Comparison of ENCODE assay signal across 10 mouse cellular contexts in genomic region chr10:59924305-59924704, GRCm38 (mm10). TPM values are rescaled to one million over a fixed set of nuclear protein-coding genes. Genes with fewer than 3 reads are reported as not detected.
DNase-seq lines count a peak whose midpoint lies in the region; ATAC-seq lines count a peak whose summit lies in the region.
"Had no signal": no experiment of that assay in that cellular context is flagged by ENCODE, and none has a peak within 500 bp of the region (broad histone marks: within the 10 kb centered on the region; RNA-seq: fewer than 3 reads in every experiment).

No protein-coding gene starts in this region.

- no peaks in the 10 kb centered on the region for H3K9me3 ChIP-seq in forebrain, embryonic 10.5 days
- H3K9me3 ChIP-seq in forebrain, embryonic 16.5 days (ENCODE audit: control insufficient read depth, low read length): no peaks in the 10 kb centered on the region
- H3K9me3 ChIP-seq in intestine, embryonic 15.5 days: no peaks in the 10 kb centered on the region

- H3K4me1 ChIP-seq in forebrain, embryonic 10.5 days: peaks cover 44% of the 10 kb centered on the region
- peaks cover 18% of the 10 kb centered on the region for H3K4me1 ChIP-seq in forebrain, embryonic 16.5 days (replicated peaks; ENCODE audit: control insufficient read depth, insufficient read depth, low read length)
- H3K4me1 ChIP-seq in intestine, embryonic 15.5 days (replicated peaks): peaks cover 32% of the 10 kb centered on the region

- intact Hi-C loops in left cerebral cortex, postnatal 14 days (cut with DNase I): no loop called here

- H3K4me3 ChIP-seq in forebrain, embryonic 10.5 days: no peak overlapping the region
- no peak overlapping the region for H3K4me3 ChIP-seq in forebrain, embryonic 16.5 days (replicated peaks; ENCODE audit: low read length)
- no peak overlapping the region for H3K4me3 ChIP-seq in intestine, embryonic 15.5 days (replicated peaks)

- no peak overlapping the region for H3K9ac ChIP-seq in forebrain, embryonic 16.5 days (replicated peaks; ENCODE audit: low read depth, low read length)
- no peak overlapping the region for H3K9ac ChIP-seq in intestine, embryonic 15.5 days
- H3K9ac ChIP-seq: lung, embryonic 14.5 days had no signal

- WGBS in forebrain, embryonic 10.5 days: 21% methylated on average over 3 of the region's 3 CpGs
- 18% methylated on average over 3 of the region's 3 CpGs for WGBS in forebrain, embryonic 16.5 days
- WGBS in intestine, embryonic 15.5 days: 43% methylated on average over 3 of the region's 3 CpGs

- H3K27me3 ChIP-seq in forebrain, embryonic 10.5 days (ENCODE audit: poor library complexity, severe bottlenecking): peaks cover 25% of the 10 kb centered on the region
- H3K27me3 ChIP-seq in forebrain, embryonic 16.5 days (replicated peaks; ENCODE audit: control insufficient read depth, insufficient read depth, low read length): no peaks in the 10 kb centered on the region
- H3K27me3 ChIP-seq in intestine, embryonic 15.5 days (replicated peaks): no peaks in the 10 kb centered on the region

- no peak overlapping the region for H3K4me2 ChIP-seq in forebrain, embryonic 16.5 days (ENCODE audit: low read length)
- H3K4me2 ChIP-seq in intestine, embryonic 15.5 days (replicated peaks): no peak overlapping the region
- H3K4me2 ChIP-seq: lung, embryonic 14.5 days had no signal

- H3K36me3 ChIP-seq in forebrain, embryonic 10.5 days (replicated peaks): no peaks in the 10 kb centered on the region
- H3K36me3 ChIP-seq in forebrain, embryonic 16.5 days (ENCODE audit: control insufficient read depth, insufficient read depth): no peaks in the 10 kb centered on the region
- H3K36me3 ChIP-seq in intestine, embryonic 15.5 days: no peaks in the 10 kb centered on the region

- ATAC-seq in forebrain, embryonic 16.5 days: no peak
- peak; percentile 81 for ATAC-seq in granulocyte monocyte progenitor cell, adult 5-6 weeks (replicated peaks; ENCODE audit: poor library complexity, severe bottlenecking)
- no peak for ATAC-seq in intestine, embryonic 15.5 days

- 0 out of 2 replicates have a peak overlapping the region, but pooled peaks have one; percentile 25 for H3K27ac ChIP-seq in forebrain, embryonic 10.5 days
- no peak overlapping the region for H3K27ac ChIP-seq in forebrain, embryonic 16.5 days (ENCODE audit: low read length)
- H3K27ac ChIP-seq in intestine, embryonic 15.5 days: no peak overlapping the region

- DNase-seq in forebrain, embryonic 10.5 days (ENCODE audit: extremely low spot score, low spot score): no peak
- DNase-seq in left cerebral cortex, postnatal 14 days (ENCODE audit: low spot score in 2 of 2): peak; percentile 54 to 57
- DNase-seq in left cerebral cortex, adult 18-20 months (ENCODE audit: low spot score in 2 of 2): no peak
- DNase-seq in MEL-GATA-1-ER (ENCODE audit: extremely low read depth, low read depth): peak; percentile 56
- no peak for DNase-seq in T-cell, adult 2 months (ENCODE audit: low spot score)
- DNase-seq: kidney, adult 2 months; lung, embryonic 14.5 days had no signal

RNA-seq across cellular contexts. Expression of gene Ddit4, which starts 27.3 kb away (rescaled TPM):
- 32.7 and 35.3 TPM in 2 replicates for polyA plus RNA-seq in forebrain, embryonic 10.5 days (2016; fragmentation: Nextera tagmentation; extraction: Ambion mirVana)
- 75.5 and 79.6 TPM in 2 replicates for polyA plus RNA-seq in forebrain, embryonic 16.5 days (2015; fragmentation: Nextera tagmentation; extraction: Ambion mirVana)
- 10 to 100 TPM; 52.5 to 76.3 TPM for total RNA-seq in left cerebral cortex, postnatal 14 days (2021)
- total RNA-seq in left cerebral cortex, adult 18-20 months (2021): 10 to 100 TPM; 35.8 to 41.3 TPM
- 0.49 TPM in 1 of 2 replicates, not detected in the other for total RNA-seq in granulocyte monocyte progenitor cell, adult 5-6 weeks (2014; fragmentation: Nextera tagmentation)
- 2.0 and 2.2 TPM in 2 replicates for total RNA-seq in granulocyte monocyte progenitor cell, adult 5-6 weeks (2017)
- 35.4 and 35.7 TPM in 2 replicates for polyA plus RNA-seq in intestine, embryonic 15.5 days (2015; fragmentation: Nextera tagmentation; extraction: Ambion mirVana)

RNA-seq across cellular contexts. Expression of gene Dnajb12, which starts 44.9 kb away (rescaled TPM):
- polyA plus RNA-seq in forebrain, embryonic 10.5 days (2016; fragmentation: Nextera tagmentation; extraction: Ambion mirVana): 26.2 and 27.9 TPM in 2 replicates
- 18.5 and 21.2 TPM in 2 replicates for polyA plus RNA-seq in forebrain, embryonic 16.5 days (2015; fragmentation: Nextera tagmentation; extraction: Ambion mirVana)
- 10 to 100 TPM; 46.3 to 50.6 TPM for total RNA-seq in left cerebral cortex, postnatal 14 days (2021)
- total RNA-seq in left cerebral cortex, adult 18-20 months (2021): 10 to 100 TPM; 47.3 to 49.6 TPM
- total RNA-seq in granulocyte monocyte progenitor cell, adult 5-6 weeks (2014; fragmentation: Nextera tagmentation): 18.8 and 26.9 TPM in 2 replicates
- 14.3 and 25.0 TPM in 2 replicates for total RNA-seq in granulocyte monocyte progenitor cell, adult 5-6 weeks (2017)
- polyA plus RNA-seq in intestine, embryonic 15.5 days (2015; fragmentation: Nextera tagmentation; extraction: Ambion mirVana): 24.5 and 25.2 TPM in 2 replicates

Comparison
In these comparisons a context has a peak if more than half of its experiments do, and no peak if none do; other contexts are left out.
1. DNase-seq: peak in left cerebral cortex, postnatal 14 days (2 of 2) and MEL-GATA-1-ER (single experiment); none in forebrain, embryonic 10.5 days (single experiment), left cerebral cortex, adult 18-20 months (0 of 2) and T-cell, adult 2 months (single experiment).
2. RNA of gene Ddit4, which starts 27.3 kb away (total RNA-seq): 52.5 to 76.3 TPM in left cerebral cortex, postnatal 14 days and 35.8 to 41.3 TPM in left cerebral cortex, adult 18-20 months; 0.49 to 2.2 TPM in granulocyte monocyte progenitor cell, adult 5-6 weeks; every median in the first group is over 10 times any median in the second.